Mouse (Mus musculus): ENCODE measurements around the gene Calhm2.

The Calhm2 gene

GRCm38 (mm10) chr19:47137771-47138421 lies at the start of gene Calhm2:
TSS of gene Calhm2 (minus strand) at chr19:47138294.
- in situ Hi-C loops (cut with MboI; ENCODE audit: low sequenced_read_pairs) = no loop called here

GRCm38 (mm10) chr19:47186514-47187275 lies 48.6 kb upstream of the Calhm2 start:
- in situ Hi-C loops (cut with MboI; ENCODE audit: low sequenced_read_pairs) = no loop called here

- in situ Hi-C loops (cut with MboI; ENCODE audit: low sequenced_read_pairs) = no loop called here
Measured at GRCm38 (mm10) chr19:47184736-47185135, 46.6 kb upstream of the Calhm2 start.

- in situ Hi-C loops (cut with MboI; ENCODE audit: low sequenced_read_pairs) = no loop called here
Measured at GRCm38 (mm10) chr19:47184221-47184620, 46.1 kb upstream of the Calhm2 start.

- in situ Hi-C loops (cut with MboI; ENCODE audit: low sequenced_read_pairs) = no loop called here
Measured at GRCm38 (mm10) chr19:47180011-47180410, 41.9 kb upstream of the Calhm2 start.

- in situ Hi-C loops (cut with MboI; ENCODE audit: low sequenced_read_pairs) = no loop called here
Measured at GRCm38 (mm10) chr19:47179272-47179809, 41.2 kb upstream of the Calhm2 start.

GRCm38 (mm10) chr19:47178431-47179271 lies 40.6 kb upstream of the Calhm2 start, which contains the start of gene Neurl1a:
TSS of gene Neurl1a (plus strand) at chr19:47178820.
- in situ Hi-C loops (cut with MboI; ENCODE audit: low sequenced_read_pairs) = no loop called here

- in situ Hi-C loops (cut with MboI; ENCODE audit: low sequenced_read_pairs) = no loop called here
Measured at GRCm38 (mm10) chr19:47178001-47178400, 39.9 kb upstream of the Calhm2 start.

- in situ Hi-C loops (cut with MboI; ENCODE audit: low sequenced_read_pairs) = no loop called here
Measured at GRCm38 (mm10) chr19:47176916-47177505, 38.9 kb upstream of the Calhm2 start.

GRCm38 (mm10) chr19:47175472-47175871 lies 37.4 kb upstream of the Calhm2 start:
- in situ Hi-C loops (cut with MboI; ENCODE audit: low sequenced_read_pairs) = no loop called here

GRCm38 (mm10) chr19:47174515-47174914 lies 36.4 kb upstream of the Calhm2 start:
- in situ Hi-C loops (cut with MboI; ENCODE audit: low sequenced_read_pairs) = no loop called here

GRCm38 (mm10) chr19:47168793-47169412 lies 30.8 kb upstream of the Calhm2 start:
- in situ Hi-C loops (cut with MboI; ENCODE audit: low sequenced_read_pairs) = no loop called here

- in situ Hi-C loops (cut with MboI; ENCODE audit: low sequenced_read_pairs) = no loop called here
Measured at GRCm38 (mm10) chr19:47168223-47168622, 30.1 kb upstream of the Calhm2 start.

GRCm38 (mm10) chr19:47167617-47168214 lies 29.6 kb upstream of the Calhm2 start:
- in situ Hi-C loops (cut with MboI; ENCODE audit: low sequenced_read_pairs) = no loop called here

- in situ Hi-C loops (cut with MboI; ENCODE audit: low sequenced_read_pairs) = no loop called here
Measured at GRCm38 (mm10) chr19:47166758-47167157, 28.7 kb upstream of the Calhm2 start.

GRCm38 (mm10) chr19:47163176-47163744 lies 25.2 kb upstream of the Calhm2 start:
- in situ Hi-C loops (cut with MboI; ENCODE audit: low sequenced_read_pairs) = no loop called here

- in situ Hi-C loops (cut with MboI; ENCODE audit: low sequenced_read_pairs) = no loop called here
Measured at GRCm38 (mm10) chr19:47161669-47162068, 23.6 kb upstream of the Calhm2 start.

GRCm38 (mm10) chr19:47157664-47158063 lies 19.6 kb upstream of the Calhm2 start, which contains the start of gene Calhm3:
TSS of gene Calhm3 (minus strand) at chr19:47157764.
- in situ Hi-C loops (cut with MboI; ENCODE audit: low sequenced_read_pairs) = no loop called here

- in situ Hi-C loops (cut with MboI; ENCODE audit: low sequenced_read_pairs) = no loop called here
Measured at GRCm38 (mm10) chr19:47153767-47154166, 15.7 kb upstream of the Calhm2 start.

- in situ Hi-C loops (cut with MboI; ENCODE audit: low sequenced_read_pairs) = no loop called here
Measured at GRCm38 (mm10) chr19:47152062-47152369, 13.9 kb upstream of the Calhm2 start.
